25 mouse cellular contexts compared by ENCODE assay signal in genomic region chr7:34747661-34748060, GRCm38 (mm10).
DNase-seq lines count a peak whose midpoint lies in the region; ATAC-seq lines count a peak whose summit lies in the region.
"Had no signal": no experiment of that assay in that cellular context is flagged by ENCODE, and none has a peak within 500 bp of the region (broad histone marks: within the 10 kb centered on the region; RNA-seq: fewer than 3 reads in every experiment).

No protein-coding gene starts in this region.

- peaks cover 3% of the 10 kb centered on the region; the same call in 1 of the 2 replicates for H3K9me3 ChIP-seq in forebrain, embryonic 10.5 days
- no peaks in the 10 kb centered on the region for H3K9me3 ChIP-seq in forebrain, embryonic 13.5 days (replicated peaks)
- H3K9me3 ChIP-seq in lung, embryonic 16.5 days (ENCODE audit: control insufficient read depth, low read length), result no peaks in the 10 kb centered on the region; the same call in 1 of the 2 replicates
- H3K9me3 ChIP-seq: embryonic facial prominence, embryonic 10.5 days; embryonic facial prominence, embryonic 13.5 days; hindbrain, embryonic 12.5 days; hindbrain, embryonic 15.5 days had no signal

- peaks cover 46% of the 10 kb centered on the region for H3K4me1 ChIP-seq in forebrain, embryonic 10.5 days
- peaks cover 24% of the 10 kb centered on the region for H3K4me1 ChIP-seq in forebrain, embryonic 13.5 days
- peaks cover 21% of the 10 kb centered on the region for H3K4me1 ChIP-seq in lung, embryonic 16.5 days (replicated peaks; ENCODE audit: control insufficient read depth, insufficient read depth, low read length)
- H3K4me1 ChIP-seq: embryonic facial prominence, embryonic 13.5 days had no signal

- H3K36me3 ChIP-seq in forebrain, embryonic 10.5 days (replicated peaks), result no peaks in the 10 kb centered on the region
- no peaks in the 10 kb centered on the region for H3K36me3 ChIP-seq in forebrain, embryonic 13.5 days (ENCODE audit: poor library complexity, severe bottlenecking)
- H3K36me3 ChIP-seq in lung, embryonic 16.5 days (ENCODE audit: control insufficient read depth, insufficient read depth, low read length), result no peaks in the 10 kb centered on the region
- H3K36me3 ChIP-seq: embryonic facial prominence, embryonic 10.5 days; embryonic facial prominence, embryonic 13.5 days; G1E; hindbrain, embryonic 12.5 days; hindbrain, embryonic 15.5 days had no signal

- no peak overlapping the region for H3K4me3 ChIP-seq in forebrain, embryonic 10.5 days
- no peak overlapping the region for H3K4me3 ChIP-seq in forebrain, embryonic 13.5 days
- H3K4me3 ChIP-seq in lung, embryonic 16.5 days (ENCODE audit: low read length), result no peak overlapping the region
- H3K4me3 ChIP-seq: embryonic facial prominence, embryonic 10.5 days; embryonic facial prominence, embryonic 13.5 days; erythroblast, embryonic 14.5 days; gastrocnemius, adult 2 months; hindbrain, embryonic 12.5 days; hindbrain, embryonic 15.5 days had no signal

- whole genome bisulfite sequencing in forebrain, embryonic 10.5 days, result 84% methylated on average over 12 of the region's 12 CpGs
- WGBS in forebrain, embryonic 13.5 days, result 87% methylated on average over 12 of the region's 12 CpGs
- WGBS in lung, embryonic 16.5 days, result 34% methylated on average over 12 of the region's 12 CpGs

- no peak overlapping the region for H3K4me2 ChIP-seq in forebrain, embryonic 13.5 days
- no peak overlapping the region for H3K4me2 ChIP-seq in lung, embryonic 16.5 days (ENCODE audit: low read depth, low read length)
- H3K4me2 ChIP-seq: embryonic facial prominence, embryonic 13.5 days; heart, embryonic 11.5 days; hindbrain, embryonic 12.5 days; hindbrain, embryonic 15.5 days had no signal

- no peak for ATAC-seq in forebrain, embryonic 13.5 days
- ATAC-seq in lung, embryonic 16.5 days (ENCODE audit: low read depth), result no peak
- ATAC-seq: forebrain, embryonic 14.5 days; forebrain, postnatal 0 days; Patski had no signal

- 0 out of 2 replicates have a peak overlapping the region, but pooled peaks have one; percentile 10 for H3K27ac ChIP-seq in forebrain, embryonic 10.5 days
- no peak overlapping the region for H3K27ac ChIP-seq in forebrain, embryonic 13.5 days
- H3K27ac ChIP-seq in lung, embryonic 16.5 days (ENCODE audit: low read length), result peak overlapping the region; percentile 94
- H3K27ac ChIP-seq: embryonic facial prominence, embryonic 10.5 days; embryonic facial prominence, embryonic 13.5 days; gastrocnemius, adult 2 months; hindbrain, embryonic 12.5 days; hindbrain, embryonic 15.5 days had no signal

- H3K9ac ChIP-seq in forebrain, embryonic 13.5 days, result no peak overlapping the region
- H3K9ac ChIP-seq in lung, embryonic 16.5 days (ENCODE audit: low read length), result no peak overlapping the region
- H3K9ac ChIP-seq: embryonic facial prominence, embryonic 13.5 days; forebrain, postnatal 0 days; hindbrain, embryonic 12.5 days; hindbrain, embryonic 15.5 days had no signal

- DNase-seq in forebrain, embryonic 10.5 days (ENCODE audit: extremely low spot score, low spot score), result no peak
- no peak for DNase-seq in lung, postnatal 10 days
- DNase-seq in right cerebral cortex, postnatal 10 days (ENCODE audit: low spot score in 2 of 2), result peak; percentile 46 to 47
- DNase-seq in right cerebral cortex, postnatal 36 days (ENCODE audit: low spot score in 2 of 2), result no peak
- DNase-seq: adrenal gland, postnatal 10 days; cerebellum, adult 11-12 months; cerebellum, adult 8-10 months; cerebellum, postnatal 10 days; cerebellum, postnatal 36 days; embryo, embryonic 11 days; forebrain, postnatal 0 days; gastrocnemius, adult 2 months; gastrocnemius, postnatal 14 days; heart, adult 11 months had no signal

- H3K27me3 ChIP-seq in forebrain, embryonic 10.5 days (ENCODE audit: poor library complexity, severe bottlenecking), result no peaks in the 10 kb centered on the region
- H3K27me3 ChIP-seq in forebrain, embryonic 13.5 days, result no peaks in the 10 kb centered on the region
- H3K27me3 ChIP-seq in lung, embryonic 16.5 days (ENCODE audit: control insufficient read depth, insufficient read depth, low read depth, low read length), result no peaks in the 10 kb centered on the region
- H3K27me3 ChIP-seq: hindbrain, embryonic 12.5 days; hindbrain, embryonic 15.5 days; Patski had no signal

Comparison
In these comparisons a context has a peak if more than half of its experiments do, and no peak if none do; other contexts are left out.
1. DNase-seq: peak in right cerebral cortex, postnatal 10 days (2 of 2); none in forebrain, embryonic 10.5 days (single experiment), lung, postnatal 10 days (single experiment) and right cerebral cortex, postnatal 36 days (0 of 2).